Mouse (Mus musculus): Measurements from ENCODE around the gene I830077J02Rik.

GRCm38 (mm10) chr3:105918355-105918745, 14.1 kb downstream of the I830077J02Rik start:
- TF ChIP-seq CTCF (IDR thresholded peaks at IDR 0.05; ENCODE audit: low read depth) (no peak), EP300 (IDR thresholded peaks at IDR 0.05; ENCODE audit: low read depth) (no peak)
